ENCODE assay signal across 15 mouse cellular contexts in the genomic region with DNA sequence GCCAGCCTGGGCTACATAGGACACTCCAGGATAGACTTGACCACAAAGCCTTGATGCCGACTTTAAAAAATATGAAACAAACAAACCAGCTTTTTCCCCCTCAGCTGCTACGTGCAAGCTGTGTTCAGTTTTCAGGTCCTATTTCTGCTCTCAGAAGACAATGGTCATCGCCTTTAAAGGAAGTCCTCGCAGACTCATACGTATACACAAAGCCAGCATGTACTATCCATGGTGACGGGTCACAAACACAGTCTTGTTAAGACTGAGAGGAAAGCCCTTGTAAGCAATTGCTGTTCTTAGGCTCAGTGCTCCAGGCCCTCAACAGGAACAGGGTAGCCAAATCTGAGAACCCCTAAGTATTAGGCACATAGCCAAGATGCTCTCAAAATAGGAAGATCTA.
"Had no signal": no experiment of that assay in that cellular context is flagged by ENCODE, and none has a peak within 500 bp of the region (broad histone marks: within the 10 kb centered on the region; RNA-seq: fewer than 3 reads in every experiment).

No protein-coding gene starts in this region.

- H3K27me3 ChIP-seq: limb, embryonic 15.5 days; liver, embryonic 12.5 days; neural tube, embryonic 15.5 days had no signal

- DNase-seq: kidney, adult 11 months; kidney, adult 9 months; kidney, postnatal 36 days; lung, postnatal 4 days; midbrain, embryonic 14.5 days; right cerebral cortex, adult 18-20 months; right cerebral cortex, postnatal 25 days; thymus, adult 18-20 months; thymus, postnatal 14 days had no signal

- H3K9ac ChIP-seq: limb, embryonic 15.5 days; liver, embryonic 12.5 days; neural tube, embryonic 15.5 days had no signal

- H3K4me3 ChIP-seq: limb, embryonic 15.5 days; liver, embryonic 12.5 days; midbrain, embryonic 10.5 days; myocyte; neural tube, embryonic 15.5 days had no signal

- H3K9me3 ChIP-seq: limb, embryonic 15.5 days; liver, embryonic 12.5 days; midbrain, embryonic 10.5 days; neural tube, embryonic 15.5 days had no signal

- ATAC-seq: liver, embryonic 12.5 days had no signal

- H3K27ac ChIP-seq: kidney, postnatal 0 days; limb, embryonic 15.5 days; liver, embryonic 12.5 days; midbrain, embryonic 10.5 days; neural tube, embryonic 15.5 days had no signal

- H3K4me2 ChIP-seq: limb, embryonic 15.5 days; liver, embryonic 12.5 days; neural tube, embryonic 15.5 days had no signal

- H3K36me3 ChIP-seq: limb, embryonic 15.5 days; liver, embryonic 12.5 days; midbrain, embryonic 10.5 days; neural tube, embryonic 15.5 days had no signal
